Mouse (Mus musculus): ENCODE results near the gene Dnajb2.

The Dnajb2 gene

DNA sequence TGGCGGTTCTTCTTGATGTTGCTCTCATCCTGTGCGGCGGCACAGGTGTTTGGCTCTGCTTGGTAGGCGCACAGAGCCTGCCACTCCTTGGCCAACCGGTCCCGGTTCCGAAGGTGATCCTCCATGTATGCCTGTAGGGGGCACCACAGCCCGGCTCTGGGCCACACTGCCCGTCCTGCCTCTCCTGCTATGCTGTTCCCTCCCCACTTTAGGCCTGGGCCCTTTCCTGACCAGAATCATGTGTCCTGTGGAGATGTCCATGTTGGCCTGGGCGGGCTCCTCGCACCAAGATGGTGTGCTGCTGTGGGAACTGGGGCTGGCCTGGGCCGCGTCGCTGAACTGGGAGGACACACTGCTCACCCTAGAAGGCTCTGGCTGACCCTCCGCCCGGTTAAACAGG is 16.8 kb downstream of the Dnajb2 start:
- DNase-seq, result no peak

DNA sequence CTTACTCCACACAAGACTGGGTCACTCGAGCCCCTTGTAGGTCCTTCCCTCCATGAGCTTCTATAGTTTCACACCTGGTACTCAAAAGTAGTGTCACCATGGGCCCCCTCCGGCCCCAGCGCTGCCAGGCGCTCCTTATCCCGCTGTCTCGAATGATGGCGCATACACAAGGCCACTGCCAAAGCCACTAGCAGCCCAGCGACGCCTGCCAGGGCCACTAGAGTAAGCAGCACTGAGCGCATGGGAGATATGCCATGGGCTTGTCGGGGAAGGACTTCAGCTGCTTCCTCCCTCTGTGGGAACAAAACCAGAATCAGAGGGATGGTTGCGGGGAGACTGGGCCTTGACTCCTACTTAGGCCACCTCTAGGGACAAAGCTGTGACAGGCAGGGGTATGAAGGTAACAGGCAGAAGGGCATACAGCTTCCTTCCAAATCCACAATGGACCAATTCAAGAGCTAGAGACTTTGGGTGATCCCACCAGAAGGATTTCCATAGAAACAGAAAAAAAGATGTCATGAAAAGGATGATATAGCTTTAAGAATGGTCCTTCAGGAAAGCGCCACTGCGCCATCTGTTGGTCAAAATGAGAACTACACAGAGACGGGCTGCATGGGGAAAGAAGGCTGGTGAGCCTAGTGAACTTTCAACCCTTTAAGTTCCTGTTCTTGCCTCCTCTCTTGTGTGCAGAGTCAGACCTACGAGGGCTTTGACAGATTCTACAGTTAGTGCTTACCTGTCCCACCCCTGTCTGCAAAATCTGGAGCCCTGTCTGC is 17.8 kb downstream of the Dnajb2 start:
- DNase-seq, result peak; percentile 66 to 85

DNA sequence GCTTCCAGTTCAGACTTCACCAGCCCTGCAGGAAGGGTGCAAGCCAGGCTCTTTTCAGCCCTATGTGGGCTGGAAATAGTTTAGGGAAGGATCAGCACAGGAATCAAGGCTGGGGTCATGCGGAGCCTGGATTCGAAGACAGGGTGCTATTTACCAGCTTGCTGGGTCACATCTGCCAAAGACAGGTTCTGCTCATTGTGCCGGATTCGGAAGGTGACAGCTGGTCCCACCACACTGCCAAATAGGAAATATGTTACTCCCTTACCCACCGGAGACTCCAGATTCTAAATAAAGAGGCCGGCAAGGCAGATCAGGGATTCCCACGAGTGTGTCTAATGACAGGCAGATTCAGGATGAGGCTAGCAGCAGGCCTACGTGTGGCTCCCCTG is 18.4 kb downstream of the Dnajb2 start:
- DNase-seq, result no peak

DNA sequence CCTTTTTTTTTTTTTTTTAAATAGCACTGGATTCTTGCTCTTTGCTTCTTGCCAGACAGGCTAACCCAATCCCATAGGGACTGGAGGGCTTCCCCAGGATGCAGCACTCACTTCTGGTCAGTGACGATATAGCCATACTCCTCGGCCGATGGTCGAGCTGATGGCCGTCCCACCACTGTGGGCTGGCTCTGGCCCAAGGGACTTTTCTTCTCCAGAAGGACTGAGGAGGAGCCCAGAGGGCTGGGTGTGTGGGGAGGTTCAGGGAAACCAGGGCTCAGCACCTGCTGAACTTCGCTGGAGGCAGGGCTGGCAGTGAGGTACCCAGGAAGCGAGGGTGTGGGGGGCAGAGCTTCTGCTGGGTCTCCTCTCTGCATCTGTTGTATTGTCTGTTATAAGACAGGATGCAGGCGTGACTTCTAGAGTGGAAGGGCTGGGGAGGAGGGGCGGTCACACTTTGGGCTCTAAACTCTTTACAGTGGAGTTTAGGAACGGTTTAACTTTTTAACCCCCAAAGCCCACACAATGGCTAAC is 19.4 kb downstream of the Dnajb2 start:
- no peak for DNase-seq

DNA sequence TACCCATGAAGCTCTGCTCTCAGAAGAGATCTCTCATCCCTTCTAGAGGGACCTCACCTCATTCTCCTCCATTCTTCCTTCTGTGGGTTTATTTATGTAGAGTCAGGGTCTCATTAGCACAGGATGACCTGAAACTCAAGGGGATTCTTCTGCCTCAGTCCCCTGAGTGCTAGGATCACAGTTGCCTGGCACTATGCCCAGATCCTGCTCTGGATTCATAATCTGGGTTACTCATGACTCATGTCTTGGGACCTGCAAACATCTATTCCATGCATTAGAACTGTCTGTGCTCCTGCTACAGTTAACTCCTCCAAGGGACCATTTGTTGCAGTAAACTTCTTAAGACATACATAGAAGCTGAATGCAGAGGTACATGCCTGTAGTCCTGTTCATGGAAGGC is 25.1 kb downstream of the Dnajb2 start:
- DNase-seq, result no peak

DNA sequence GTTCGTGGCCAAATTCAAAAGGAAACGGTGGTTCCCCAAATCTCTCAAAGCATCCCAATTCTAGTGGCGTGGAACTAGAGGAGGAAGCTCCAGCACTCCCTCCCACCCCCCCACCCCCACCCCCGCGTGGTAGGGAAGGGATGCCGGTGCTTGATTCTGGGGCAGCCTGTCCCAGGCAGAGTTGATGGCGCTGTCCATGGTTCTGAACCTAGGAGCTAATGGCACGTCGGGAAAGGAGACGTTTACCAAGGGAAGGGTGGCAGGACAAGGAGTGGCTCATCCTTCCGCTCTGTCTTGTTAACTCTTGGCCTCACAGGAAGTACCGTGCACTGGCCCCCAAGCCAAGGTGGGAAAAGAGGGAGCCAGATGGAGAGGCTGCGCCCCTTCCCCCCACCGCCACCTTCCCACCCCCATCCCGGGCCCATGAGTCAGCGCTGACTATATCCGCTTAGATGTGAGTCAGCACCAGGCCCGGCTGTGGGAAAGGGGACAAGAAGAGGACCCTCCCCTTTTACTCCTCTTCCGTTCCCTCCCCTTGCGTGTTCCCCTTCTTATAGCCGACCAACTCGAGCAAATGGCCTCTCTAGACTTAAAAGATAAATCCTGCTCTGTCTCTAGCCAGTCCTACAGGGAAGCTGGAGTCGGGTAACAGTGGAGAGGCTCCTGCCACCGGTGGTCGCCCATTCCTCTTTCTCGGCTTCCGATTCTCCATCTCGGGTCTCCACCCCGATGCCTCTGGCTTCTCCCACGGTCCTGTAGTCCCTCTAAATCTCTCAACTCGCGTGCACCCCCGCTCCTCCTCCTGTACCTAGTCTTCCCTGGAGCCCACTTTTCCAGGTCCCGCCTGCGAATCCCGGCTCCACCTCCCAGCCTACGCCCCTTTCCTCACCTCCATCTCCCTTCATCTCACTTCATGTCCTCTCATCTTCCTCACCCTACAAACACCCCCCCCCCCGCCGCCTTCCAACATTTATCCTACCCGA is 27.1 kb downstream of the Dnajb2 start:
- peak; percentile 48 to 74 for DNase-seq

DNA sequence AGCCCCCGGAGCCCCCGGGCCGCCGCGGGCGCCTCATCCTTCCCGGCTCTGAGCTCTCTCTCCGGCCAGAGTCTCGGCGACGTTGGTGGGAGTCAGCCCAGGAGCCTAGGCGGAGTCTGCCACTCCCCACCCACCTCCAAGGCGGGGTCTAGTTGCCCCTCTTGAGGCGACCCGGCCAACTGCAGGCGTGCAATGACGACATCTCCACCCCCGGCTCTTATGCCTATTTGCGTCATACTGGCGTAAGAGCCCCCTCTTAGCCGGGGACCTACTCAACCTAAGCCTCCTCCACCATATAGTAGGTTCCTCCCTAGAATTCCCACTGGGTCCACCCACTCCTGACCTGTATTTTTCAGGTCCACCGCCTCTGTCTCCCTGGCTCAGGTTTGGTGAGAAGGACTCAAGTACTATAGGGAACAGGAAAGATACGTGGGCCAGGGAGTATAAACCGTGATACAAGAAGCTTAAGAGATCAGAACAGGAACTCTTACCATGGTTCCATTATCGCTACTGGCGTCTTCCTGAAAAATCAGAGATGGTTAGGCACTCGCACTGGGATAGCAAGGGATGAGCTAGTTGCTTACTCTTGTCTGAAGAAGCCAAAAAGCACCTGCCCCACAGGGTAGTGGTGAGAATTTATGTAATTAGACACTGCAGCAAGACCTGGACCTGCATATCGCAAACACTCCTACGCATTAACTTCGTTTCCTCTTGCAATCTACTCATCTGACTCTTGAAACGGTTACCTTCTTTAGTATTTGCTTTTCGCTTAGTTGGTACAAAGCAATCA is 28.1 kb downstream of the Dnajb2 start, which contains the start of gene Ptprn:
TSS of gene Ptprn (minus strand) at position 412 of the 790 bp plus-strand sequence.
- no peak for DNase-seq

DNA sequence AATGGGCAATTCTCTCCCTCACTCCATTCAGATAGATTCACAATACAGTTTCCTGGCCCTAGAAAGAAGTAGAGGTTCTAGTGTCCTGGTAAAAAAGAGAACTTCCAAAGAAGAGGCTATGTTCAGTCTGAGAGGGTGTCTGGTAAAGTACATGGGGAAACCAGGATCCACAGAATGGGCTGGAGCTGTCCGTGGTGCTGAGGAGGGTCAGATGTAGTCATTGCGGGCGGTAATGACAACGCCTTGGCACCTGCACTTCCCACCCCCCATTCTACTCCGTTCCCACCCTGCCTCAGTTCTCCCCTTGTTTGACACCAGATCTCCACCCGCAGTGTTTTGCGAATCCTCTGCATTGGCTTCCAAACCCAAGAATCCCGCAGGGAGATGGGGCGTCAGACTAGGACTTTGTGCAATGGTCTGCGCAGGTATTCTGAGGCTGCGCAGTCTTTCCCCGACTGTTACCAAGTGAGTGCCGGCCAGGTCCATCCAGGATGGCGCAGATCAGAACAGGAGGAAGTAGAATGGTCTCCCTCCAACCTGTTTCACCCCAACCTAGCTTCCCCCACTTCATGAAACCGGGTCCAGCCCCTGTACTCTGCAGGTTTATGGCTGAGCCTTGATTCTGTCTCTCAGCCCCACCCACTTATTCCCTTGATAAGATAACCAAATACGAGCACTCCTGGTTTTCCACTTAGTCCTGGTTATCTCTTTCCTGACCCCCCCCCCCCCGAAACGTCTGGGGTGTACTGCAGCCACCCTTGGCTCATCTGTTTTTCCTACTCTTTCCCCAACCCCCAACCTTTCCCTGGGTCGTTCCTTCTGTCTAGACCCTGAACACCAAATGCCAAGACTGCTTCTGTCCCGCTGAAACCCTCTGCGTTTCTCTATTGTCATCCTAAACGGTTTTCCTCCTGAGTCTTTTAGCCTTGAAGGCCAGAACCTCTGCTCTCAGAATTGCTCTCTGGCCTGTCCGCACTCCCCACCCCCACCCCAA is 41.3 kb downstream of the Dnajb2 start:
- DNase-seq, result peak in 1 of 2 experiments; percentile 54

DNA sequence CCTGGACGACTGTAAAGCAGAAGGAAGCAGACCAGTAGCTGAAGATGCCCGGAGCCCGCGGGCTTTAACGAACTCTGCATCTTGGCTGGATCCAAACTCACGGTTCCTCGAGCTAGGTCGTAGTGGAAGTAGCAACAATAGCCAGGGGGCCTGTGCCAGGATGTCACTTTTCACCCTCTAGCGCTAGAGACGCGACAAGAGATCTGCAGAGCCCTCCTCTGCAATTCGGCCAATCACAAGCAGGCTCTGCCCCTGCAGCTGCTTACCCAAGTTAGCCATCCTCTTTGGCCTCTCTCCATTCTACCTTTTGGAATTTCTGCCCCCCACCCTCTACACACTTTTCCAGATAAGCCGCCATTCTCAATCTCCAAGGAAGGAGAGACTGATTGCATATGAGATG is 42.0 kb downstream of the Dnajb2 start, which contains the start of gene Resp18:
TSS of gene Resp18 (minus strand) at position 188 of the 400 bp plus-strand sequence.
- no peak for DNase-seq

DNA sequence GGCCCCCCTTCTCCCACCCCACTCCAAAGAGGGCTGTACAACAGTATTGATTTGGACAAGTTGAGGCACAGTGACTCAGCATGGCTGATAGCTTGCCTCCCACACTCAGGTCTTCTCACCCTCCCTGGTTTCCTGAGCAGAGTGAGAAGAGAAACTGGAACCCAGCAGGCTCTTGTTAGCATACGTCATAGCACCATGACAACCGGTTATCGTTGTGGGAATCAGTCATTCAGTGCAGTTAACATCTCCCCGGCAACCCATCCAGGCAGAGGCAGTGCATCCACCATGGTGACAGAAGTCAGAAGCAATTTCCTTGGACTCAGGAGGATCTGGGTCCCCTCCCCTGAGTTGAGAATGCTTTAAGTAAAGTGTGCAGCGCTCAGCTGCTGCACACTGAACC is 46.8 kb downstream of the Dnajb2 start:
- DNase-seq, result no peak

DNA sequence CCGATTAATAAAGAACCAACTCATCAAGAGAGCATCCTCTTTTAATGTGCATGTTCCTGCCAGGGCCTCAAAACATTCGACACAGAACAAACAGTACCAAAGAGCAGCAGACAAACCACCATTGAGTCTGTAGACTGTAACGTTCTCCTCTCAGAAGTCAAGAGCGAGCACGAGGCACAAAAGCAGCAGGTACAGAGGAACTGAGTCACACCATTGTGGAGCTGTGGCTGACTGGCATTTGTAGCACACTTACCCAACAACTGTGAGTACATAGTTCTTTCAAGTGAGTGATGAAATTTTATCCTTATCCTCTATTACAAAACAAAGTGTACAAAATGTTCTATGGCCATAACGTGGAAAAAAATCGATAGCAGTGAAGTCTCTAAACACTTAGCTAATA is 48.7 kb downstream of the Dnajb2 start:
- no peak for DNase-seq

DNA sequence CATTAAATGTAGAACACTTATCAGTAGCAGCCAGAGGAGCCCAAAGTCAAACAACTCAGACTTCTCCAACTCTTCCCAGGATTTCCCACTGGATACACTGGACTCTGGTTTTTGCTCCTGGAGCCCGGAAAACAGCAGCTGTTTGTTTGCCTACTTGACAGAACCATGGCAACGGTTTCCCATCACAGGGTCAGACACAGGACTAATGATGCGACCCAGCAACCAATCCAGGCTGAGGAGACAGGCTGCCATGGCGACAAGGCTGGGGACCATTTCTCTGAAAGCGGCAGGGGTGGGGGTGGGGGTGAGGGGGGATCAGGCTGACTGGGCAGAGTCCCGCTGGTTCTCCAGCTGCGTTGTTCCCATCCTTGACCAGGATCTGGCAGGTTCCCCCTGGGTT is 53.2 kb downstream of the Dnajb2 start:
- DNase-seq, result no peak

DNA sequence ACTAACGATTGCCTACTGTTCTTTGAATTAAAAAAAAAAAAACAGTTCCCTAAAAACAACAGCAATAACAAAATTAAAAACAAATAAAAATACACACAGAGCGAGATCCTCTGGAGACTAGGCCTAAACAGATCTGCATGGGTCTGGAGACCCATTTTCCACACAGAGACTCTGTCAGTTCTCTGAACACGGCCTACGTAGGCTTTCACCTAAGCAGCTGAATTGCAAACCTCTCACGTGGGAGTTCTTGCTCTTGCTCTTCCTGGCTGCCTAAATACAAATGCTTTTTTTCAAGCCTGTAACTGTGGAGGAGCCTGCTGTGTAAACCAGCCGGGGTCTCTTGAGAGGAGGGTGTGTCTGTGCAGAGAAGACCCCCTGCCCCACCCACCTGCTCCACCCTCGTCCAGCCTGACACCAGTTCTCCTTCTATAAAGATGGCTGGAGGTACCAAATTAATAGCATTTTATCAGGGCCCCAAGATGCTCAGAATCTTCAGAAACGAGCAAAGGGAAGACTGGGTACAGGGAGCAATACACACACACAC is 53.8 kb downstream of the Dnajb2 start:
- no peak for DNase-seq

DNA sequence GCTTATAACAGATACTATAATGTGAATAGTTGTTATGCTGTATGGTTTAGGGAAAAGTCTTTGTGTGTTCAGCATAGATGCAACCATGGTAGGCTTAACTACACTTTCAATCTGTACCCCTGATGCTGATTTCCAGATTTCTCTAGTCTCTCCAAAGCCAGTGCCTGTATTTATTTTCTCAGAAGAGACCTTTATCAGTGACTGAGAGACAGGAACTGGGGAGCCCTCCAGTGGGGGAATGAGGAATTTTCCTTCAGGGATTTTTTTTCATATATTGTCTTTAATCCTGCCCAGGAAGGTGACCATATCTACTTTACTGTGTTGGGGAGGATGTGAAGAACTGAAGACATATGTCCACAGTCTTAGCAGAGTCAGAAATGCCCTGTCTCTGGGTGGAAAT is 54.4 kb downstream of the Dnajb2 start:
- no peak for DNase-seq

DNA sequence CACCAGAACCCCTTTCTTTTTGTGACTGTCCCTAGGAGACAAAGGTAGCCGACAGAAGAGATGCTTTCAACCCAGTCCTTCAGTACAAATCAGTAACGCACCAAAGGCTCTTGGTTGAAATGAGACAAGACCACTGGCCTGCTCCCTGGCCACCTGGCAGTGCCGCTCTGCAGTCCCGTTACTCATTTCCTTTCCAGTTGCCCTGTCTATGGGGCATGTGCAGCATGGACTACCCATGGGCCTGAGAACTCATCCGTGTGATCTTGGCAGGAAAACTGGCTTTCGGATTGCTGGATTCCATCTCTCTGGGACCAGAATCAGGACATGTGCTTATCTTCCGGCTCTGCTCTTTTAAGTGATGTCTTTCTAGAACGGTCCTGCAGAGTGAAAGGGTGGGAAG is 55.1 kb downstream of the Dnajb2 start:
- DNase-seq, result no peak

DNA sequence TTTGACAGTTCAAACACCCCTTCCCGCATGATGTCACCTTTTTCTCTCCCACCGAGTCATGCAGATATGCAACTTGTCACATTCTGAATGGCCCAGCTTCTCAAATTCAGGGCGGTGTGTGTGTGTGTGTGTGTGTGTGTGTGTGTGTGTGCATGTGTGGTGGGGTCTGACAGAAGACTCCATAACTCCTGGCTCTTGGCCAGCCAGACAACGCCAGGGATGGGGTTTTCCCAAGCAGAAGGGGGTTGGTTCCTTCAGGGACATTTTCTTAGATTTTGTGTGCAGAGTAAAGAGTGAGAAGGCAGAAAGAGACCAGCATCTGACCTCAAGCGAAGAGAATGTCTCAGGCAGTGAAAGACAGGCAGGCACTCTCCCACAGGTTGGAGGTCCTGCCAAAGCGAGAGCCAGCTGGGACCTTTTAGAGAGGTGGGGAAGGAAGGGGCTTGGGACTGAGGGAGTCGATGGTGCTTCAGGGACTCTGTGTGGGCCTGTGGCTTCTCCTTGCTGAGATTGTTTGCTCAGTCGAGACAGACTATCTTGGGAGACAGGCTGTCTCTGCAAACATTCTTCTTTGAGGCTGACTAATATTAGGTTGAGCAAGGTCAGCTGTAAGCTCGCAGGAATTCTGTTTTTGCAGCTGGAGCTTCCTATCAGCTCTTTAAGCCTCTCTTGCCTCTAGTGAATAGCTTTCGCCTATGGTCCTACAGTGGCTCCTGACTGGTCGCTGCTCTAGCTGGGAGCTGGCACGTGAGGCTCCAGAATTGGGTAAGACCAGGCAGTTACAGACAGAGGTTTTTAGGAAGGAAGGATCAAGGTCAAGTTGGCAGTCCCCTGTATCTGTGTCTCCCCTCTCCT is 56.5 kb downstream of the Dnajb2 start:
- DNase-seq, result no peak

DNA sequence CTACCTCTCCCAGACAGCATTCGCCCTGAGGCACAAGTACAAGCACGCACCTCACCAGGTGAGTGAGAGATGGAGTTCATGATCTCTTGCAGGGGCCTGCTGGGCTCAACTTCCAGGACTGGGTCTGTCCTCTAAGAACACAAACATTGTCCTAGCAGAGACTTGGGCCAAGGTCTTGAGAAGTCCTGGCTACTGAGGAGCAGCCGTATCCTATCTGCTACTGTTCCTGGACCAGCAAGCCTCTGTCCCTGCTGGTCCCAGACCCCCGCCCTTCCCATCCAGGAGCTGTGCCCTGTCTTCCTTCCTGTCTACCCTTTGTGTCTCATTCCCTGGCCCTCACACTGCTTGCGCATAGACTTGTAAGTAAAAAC is 57.1 kb downstream of the Dnajb2 start:
- no peak for DNase-seq

DNA sequence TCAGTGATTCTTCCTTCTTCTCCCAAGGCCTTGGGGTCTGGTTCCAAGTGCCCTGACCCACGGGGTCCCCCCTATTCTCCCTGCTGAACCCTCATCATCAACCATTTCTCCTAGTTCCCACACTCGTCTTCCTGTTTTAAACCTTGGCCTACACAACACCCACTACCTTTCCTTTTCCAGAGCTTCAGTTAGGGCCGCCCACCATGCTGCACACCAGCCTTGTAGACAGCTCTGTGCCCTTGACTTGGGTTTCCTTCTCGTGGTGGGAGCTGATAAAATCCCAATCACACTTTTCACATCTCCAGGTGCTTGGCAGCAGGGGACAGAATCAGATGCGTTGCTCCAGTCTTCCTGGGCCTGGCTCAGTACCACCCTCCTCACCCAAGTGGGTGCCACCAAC is 58.1 kb downstream of the Dnajb2 start:
- no peak for DNase-seq
